Mouse (Mus musculus): ENCODE measurements around the gene Usp53. TPM values are rescaled to one million over a fixed set of nuclear protein-coding genes. Genes with fewer than 3 reads are reported as not detected.

Gene Usp53
- polyA plus RNA-seq, 1 experiment from 2014 or later: 5.4 TPM

DNA sequence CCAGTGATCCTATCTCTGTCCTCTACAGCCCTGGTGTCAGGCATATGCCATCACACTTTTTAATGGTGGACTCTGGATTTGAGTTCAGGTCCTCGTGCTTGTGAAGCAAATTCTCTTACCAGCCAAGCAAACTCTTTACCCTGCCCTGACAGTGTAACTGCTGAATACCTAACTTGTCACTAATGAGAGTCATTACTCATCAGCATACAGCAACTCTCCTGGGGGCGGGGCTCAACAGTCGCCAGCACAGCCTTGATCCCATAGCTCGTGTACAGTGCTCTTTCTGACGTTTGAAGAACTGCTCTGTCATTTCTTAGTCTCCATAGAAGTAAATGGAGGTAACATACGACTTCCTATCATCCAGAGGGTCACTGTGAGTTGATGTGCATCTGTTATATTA is 86.1 kb downstream of the Usp53 start:
- Histone ChIP-seq H3K4me3 (no peak overlapping the region), H3K4me1 (replicated peaks) (no peaks in the 10 kb centered on the region), H3K36me3 (no peaks in the 10 kb centered on the region), H3K27me3 (ENCODE audit: insufficient read depth, poor library complexity, severe bottlenecking) (no peaks in the 10 kb centered on the region), H3K9me3 (no peaks in the 10 kb centered on the region), H3K27ac (no peak overlapping the region)
- no peak for DNase-seq (ENCODE audit: low spot score)
- 67% methylated on average over 6 of the region's 6 CpGs for WGBS

- WGBS: 88% methylated on average over 11 of the region's 11 CpGs
- no peak overlapping the region for H3K4me3 ChIP-seq
- DNase-seq (ENCODE audit: low spot score): no peak
- no peaks in the 10 kb centered on the region for H3K27me3 ChIP-seq (ENCODE audit: insufficient read depth, poor library complexity, severe bottlenecking)
- no peaks in the 10 kb centered on the region for H3K9me3 ChIP-seq
- no peaks in the 10 kb centered on the region for H3K36me3 ChIP-seq
- no peaks in the 10 kb centered on the region for H3K4me1 ChIP-seq (replicated peaks)
- H3K27ac ChIP-seq: no peak overlapping the region
Measured at GRCm38 (mm10) chr3:122895189-122895731, 89.0 kb downstream of the Usp53 start.

DNA sequence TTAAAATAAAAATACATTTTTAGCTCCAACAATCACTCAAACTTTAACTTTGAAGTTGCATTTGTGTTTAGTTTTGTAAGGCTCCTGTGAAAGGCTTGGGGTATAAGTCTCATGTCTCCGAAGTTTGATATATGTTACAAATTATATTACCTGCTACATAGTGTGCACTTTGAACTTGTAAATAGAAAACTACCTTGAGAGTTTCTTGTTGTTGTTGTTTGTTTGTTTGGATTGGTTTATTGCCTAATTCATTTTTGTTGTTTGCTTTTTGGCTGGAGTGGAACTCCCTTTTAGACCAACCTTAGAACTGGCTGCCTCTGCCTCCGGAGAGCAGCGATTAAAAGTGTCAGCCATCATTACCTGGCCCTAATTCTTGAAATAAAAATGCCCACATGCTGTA is 89.5 kb downstream of the Usp53 start, which contains the start of gene Fabp2:
Fabp2 (plus strand) TSS at position 301 of the 400 bp plus-strand sequence.
- 95% methylated on average over 3 of the region's 3 CpGs for WGBS
- DNase-seq (ENCODE audit: low spot score): no peak
- Histone ChIP-seq H3K4me1 (replicated peaks) (no peaks in the 10 kb centered on the region), H3K4me3 (no peak within 1 kb of the TSS), H3K27ac (no peak within 1 kb of the TSS), H3K27me3 (ENCODE audit: insufficient read depth, poor library complexity, severe bottlenecking) (no peaks in the 10 kb centered on the region), H3K9me3 (no peaks in the 10 kb centered on the region), H3K36me3 (no peaks in the 10 kb centered on the region)

DNA sequence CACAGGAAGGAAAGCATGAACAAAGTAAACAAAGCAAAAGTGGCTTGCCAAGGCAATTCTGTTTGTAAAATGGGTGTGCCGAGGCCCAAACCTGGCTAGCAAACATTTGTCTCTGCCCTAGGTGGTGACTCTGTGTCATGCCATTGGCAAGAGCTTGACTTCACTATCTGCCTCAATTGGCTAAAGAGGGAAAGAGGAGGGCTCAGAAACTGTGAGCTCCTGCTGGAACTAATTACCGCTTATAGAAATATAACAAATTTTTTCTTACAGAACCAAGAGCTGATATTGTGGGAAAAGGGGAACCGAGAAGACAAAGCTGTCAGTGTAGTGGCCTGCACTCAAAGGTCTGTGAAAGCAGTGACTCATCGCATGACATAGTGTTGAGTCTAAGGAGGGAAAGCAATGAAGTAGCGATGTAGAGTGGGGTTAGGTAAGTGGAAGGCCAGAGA is 95.9 kb downstream of the Usp53 start:
- Histone ChIP-seq H3K27ac (no peak overlapping the region), H3K4me1 (replicated peaks) (no peaks in the 10 kb centered on the region), H3K4me3 (no peak overlapping the region), H3K9me3 (no peaks in the 10 kb centered on the region), H3K36me3 (no peaks in the 10 kb centered on the region), H3K27me3 (ENCODE audit: insufficient read depth, poor library complexity, severe bottlenecking) (no peaks in the 10 kb centered on the region)
- 89% methylated on average over 5 of the region's 5 CpGs for WGBS
- DNase-seq (ENCODE audit: low spot score): no peak

DNA sequence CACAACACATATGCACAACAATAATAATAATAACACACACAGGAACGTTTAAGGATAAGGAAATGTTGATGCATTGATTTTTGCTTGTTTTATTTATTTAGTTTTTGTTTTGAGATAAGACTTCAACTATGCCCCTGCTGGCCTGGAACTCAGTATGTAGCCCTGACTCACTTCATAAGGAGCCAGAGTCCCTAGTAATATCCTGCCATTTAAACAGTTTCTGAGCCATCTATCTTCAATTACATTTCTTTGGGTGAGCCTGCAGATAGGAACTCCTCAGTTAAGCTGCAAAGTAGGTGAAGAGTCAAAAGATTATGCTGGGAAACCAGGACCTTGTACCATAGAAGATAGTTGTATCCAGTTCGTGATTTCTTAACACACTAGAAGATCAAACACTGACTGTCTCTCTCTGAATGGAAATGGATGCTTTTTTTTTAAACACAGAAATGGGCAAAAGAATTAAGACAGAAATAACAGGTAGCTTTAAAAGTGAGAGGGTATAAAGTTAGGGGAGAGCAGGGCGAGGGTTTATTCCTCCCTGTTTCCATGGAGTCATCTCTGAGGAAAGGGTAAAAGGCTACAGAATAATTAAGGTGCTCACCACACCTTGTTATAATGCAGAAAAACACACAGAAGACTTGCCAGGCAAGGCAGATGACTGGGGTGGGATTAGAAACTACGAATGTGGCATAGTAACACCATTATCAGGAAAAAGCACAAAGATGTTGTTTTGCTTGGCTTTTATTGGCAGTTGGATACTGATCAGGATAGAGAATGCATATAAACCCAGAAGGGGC is 96.6 kb downstream of the Usp53 start:
- DNase-seq (ENCODE audit: low spot score): no peak
- Histone ChIP-seq H3K27ac (no peak overlapping the region), H3K27me3 (ENCODE audit: insufficient read depth, poor library complexity, severe bottlenecking) (no peaks in the 10 kb centered on the region), H3K9me3 (no peaks in the 10 kb centered on the region), H3K36me3 (no peaks in the 10 kb centered on the region), H3K4me1 (replicated peaks) (no peaks in the 10 kb centered on the region), H3K4me3 (no peak overlapping the region)
- WGBS: 86% methylated on average over 4 of the region's 4 CpGs

Other genes with a start within 250 kb of the Usp53 start
- not detected in 2 replicates for gene Fabp2, start 89.4 kb downstream of the Usp53 start, polyA plus RNA-seq (2016; fragmentation: Nextera tagmentation; extraction: Ambion mirVana)
- not detected in 2 replicates for gene Gm10959, start 65.2 kb downstream of the Usp53 start, polyA plus RNA-seq (2016; fragmentation: Nextera tagmentation; extraction: Ambion mirVana)
- gene 1810037I17Rik, start 60.3 kb downstream of the Usp53 start, polyA plus RNA-seq (2016; fragmentation: Nextera tagmentation; extraction: Ambion mirVana): 85.3 and 96.3 TPM in 2 replicates
- gene Myoz2, start 50.5 kb upstream of the Usp53 start, polyA plus RNA-seq (2016; fragmentation: Nextera tagmentation; extraction: Ambion mirVana): not detected in 2 replicates